Mouse (Mus musculus) heart, adult 9 months (tissue): ENCODE measurements around the gene Gucy2e.

Experiments
- DNase-seq, 2 experiments: peaks; one replicate each; pipeline ENCODE4 v3.0.0; 2022; ENCODE audit warnings: low spot score in 2 of 2

Gucy2e gene

DNA sequence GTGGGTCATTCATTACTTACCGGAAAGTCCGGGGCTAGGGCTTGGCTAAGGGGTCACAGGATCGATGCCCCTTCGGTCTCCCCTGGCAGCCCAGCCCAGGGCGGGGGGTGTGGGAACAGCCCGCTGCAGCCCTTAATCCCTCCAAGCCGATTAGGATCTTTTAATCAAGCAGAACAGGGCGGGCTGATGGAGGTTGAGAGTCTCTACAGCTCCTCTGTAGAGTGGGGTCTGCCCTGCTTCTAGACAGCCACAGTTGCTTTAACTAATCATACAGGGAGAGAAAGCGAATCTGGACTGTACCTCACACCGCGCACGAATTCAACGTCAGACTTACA is at the start of gene Gucy2e:
TSS of gene Gucy2e (minus strand) at position 111 of the 335 bp plus-strand sequence.
- DNase-seq, result no peak

DNA sequence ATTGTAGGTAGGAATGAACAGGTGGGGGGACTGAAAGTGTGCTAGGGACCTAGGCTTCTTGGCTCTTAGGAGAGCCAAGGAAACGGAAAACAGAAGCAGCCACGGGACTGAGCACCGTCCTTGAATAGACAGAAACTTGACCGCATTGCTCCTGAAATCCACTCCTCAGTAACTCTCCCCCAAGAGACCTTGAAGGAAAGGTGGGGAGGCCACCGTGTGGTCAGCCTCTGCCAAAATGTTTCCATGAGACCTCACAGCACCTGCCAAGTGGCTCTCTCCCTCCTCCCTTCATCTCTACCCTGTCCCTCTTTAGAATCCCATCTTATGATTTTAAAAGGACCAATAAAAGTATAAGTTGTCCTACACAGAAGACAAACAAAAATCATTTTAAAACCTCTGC is 40.4 kb upstream of the Gucy2e start:
- no peak for DNase-seq

DNA sequence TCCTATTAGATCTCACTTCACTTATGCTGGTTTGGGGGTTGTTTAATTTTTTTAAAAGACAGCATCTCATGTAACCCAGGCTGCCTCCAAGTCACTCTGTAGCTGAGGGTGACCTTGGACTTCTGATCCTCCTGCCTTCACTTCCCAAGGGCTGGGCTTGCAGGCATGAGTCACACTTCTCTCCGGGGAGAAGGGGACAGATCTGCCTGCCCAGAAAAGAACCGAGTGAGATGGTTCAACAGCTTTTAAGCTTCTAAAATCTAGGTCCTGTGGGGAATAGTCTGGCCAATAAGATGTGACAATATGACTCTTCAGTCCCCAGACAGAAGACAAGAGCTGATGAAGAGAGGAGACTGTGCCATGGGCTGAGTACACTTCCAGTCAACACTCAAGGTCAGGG is 39.2 kb upstream of the Gucy2e start:
- DNase-seq, result peak in 1 of 2 experiments; percentile 17

DNA sequence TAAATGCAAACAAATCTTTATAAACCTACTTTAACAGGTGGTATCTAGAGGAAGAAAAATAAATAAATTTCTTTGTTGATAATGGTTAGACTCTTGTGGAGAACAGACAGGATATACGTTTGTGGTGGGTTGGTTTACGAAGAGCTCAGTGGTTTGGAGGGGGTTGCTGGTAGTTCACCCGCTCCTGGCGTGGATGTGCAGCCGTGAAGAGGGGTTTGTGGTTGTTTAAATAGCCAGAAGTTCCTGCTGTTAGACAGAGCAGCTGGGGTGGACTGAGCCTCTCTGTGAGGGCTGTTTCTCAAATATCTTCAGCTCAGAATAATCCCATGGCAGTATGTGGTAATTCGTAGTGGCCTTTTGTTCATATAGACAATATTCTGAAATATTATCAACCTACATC is 38.8 kb upstream of the Gucy2e start:
- DNase-seq, result no peak

DNA sequence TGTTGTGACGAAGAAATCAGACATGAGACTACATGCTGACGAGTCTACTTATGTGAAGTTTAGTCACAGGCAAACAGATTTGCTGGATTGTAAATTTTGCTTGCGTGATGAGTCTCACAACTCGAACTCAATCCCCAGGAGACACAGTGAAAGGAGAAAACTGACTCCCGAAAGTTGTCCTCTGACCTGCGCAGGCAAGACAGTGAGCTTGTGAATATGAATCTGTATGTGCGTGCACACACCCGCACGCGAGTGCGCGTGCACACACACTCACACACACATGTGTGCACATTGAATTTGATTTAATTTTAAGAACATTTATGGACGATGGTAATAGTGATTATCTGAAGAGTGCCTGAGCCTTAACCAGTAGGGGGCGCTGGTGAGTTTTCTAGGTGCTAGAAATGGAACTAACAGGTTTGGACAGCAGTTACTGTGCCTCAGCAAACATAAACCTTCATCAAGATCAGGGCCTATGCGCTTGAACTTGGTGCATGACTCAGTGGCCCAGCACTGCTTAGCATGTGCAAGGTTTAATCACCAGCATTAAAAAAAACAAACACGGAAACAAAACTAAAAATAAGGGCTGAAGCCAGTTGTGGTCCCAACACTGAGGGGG is 35.4 kb upstream of the Gucy2e start:
- peak in 1 of 2 experiments; percentile 58 for DNase-seq

DNA sequence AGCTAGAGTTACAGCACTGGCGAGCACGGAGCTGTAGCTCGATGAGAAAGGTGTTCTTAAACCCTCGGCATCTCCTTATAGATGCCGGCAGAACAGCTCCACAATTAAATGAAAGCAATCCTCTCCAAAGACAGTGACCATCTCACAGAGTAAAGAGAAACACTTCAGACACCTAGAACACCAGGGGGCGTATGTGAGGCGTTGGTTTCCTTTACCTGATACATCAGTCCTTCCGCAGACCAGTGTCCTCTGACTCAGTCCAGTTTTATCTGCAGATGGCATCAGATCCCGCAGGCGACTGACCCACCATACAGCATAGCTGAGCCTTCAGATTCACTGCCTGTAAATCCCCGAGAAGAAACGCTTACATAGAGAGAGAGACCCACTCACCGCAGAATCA is 32.7 kb upstream of the Gucy2e start:
- DNase-seq, result peak in 1 of 2 experiments; percentile 52

DNA sequence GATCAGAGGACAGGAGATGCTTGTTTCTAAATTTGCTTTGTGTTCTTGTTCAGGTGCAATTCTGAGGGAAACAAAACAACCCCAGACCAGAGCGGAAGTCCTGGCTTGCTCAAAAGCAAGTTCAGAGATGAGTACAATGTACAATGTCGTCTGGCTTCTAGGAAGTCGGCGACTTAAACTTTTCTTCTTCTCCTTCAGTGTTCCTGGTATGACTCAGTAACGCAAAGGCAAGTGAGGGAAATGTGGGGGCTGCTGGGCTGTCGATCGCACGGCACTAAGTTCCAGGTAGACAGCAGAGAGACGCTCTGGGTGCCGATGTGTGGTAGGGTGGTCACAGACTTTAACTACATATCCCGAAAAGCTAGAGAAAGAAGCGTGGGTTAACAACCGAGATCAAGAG is 31.3 kb upstream of the Gucy2e start:
- DNase-seq, result no peak

DNA sequence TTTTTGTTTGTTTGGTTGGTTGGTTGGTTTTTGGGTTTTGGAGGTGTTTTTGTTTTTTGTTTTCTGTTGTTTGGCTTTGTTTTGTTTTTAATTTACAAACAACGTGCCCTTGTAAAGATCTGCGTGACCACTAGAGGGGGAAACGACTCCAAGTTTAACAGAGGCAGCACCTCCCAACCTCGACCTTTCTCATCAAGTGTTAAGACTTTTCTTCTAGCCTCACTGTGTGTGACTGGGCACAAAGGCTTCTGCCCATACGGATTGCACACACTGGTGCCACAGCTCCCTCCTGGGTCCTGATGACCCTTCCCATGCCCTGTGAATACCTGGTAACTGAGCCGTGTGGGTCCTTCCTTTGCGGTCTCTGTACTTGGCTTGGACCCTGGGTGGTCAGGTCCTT is 30.5 kb upstream of the Gucy2e start:
- DNase-seq, result no peak

DNA sequence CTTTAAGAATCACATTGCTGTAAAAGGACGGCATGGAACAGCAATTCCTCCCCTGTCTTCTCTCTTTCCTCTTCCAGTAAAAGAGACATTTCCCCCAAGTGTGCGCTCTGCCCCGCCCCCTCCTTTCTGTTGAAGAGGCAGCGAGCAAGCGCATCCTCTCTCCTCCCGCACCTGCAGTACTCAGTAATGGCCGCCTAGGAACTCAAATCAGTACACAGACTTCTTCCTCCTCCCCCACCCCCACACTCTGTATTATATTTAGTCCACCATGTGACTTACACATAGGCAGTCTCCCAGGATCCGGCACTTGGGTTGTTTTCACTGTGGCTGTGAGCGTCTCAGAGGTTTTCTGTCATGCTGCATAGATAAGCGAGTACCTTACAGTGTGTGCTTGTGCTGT is 29.4 kb upstream of the Gucy2e start:
- DNase-seq, result peak; percentile 32 to 53

DNA sequence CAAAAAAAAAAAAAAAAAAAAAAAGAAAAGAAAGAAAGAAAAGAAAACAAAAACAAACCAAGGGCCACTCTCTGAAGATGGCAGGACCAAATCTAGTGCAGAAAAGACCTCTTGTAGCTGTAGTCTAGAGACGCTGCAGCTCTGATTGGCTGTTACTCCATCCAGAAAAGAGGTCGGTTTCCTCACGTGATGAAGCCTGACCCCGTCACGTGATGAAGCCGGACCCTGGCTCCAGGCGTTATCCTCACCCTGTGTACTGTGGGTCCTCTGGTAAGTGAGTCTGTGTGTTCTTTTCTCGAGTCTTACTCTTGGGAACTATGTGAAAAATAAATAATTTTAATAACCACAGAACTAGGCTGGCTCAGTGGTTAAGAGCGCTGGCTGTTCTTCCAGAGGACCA is 28.6 kb upstream of the Gucy2e start:
- no peak for DNase-seq

DNA sequence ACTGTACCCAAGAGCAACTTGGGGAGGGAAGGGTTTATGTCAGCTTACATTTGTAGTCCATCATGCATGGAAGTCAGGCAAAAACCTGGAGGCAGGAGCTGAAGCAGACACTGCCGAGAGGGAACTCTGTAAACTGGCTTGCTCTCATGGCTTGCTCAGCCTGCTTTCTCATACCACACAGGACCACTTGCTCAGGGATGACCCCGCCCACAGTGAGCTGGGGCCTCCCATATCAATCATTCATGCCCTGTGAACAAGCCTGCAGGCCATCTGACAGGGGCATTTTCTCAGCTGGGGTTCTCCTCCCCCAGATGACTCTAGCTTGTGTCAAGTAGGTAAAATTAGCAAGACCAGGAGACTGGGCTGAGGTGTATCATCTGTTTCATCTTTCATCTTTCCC is 27.4 kb upstream of the Gucy2e start:
- no peak for DNase-seq

DNA sequence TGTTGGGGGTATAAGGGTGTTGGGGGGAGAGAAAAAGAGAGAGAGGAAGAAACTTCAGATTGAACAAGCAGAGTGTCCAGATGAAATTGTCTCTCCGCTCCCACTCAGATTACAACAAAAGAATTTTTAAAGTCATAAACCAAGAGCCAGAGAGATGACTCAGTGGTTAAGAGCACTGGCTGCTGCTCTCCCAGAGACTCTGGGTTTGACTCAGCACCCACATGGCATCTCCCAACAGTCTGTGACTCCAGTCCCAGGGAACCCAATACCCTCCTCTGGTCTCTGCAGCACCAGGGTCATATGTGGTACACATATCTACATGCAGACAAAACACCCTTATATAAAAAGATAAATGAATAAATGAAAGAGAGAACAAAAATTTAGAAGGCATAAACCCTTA is 23.3 kb upstream of the Gucy2e start:
- DNase-seq, result no peak

DNA sequence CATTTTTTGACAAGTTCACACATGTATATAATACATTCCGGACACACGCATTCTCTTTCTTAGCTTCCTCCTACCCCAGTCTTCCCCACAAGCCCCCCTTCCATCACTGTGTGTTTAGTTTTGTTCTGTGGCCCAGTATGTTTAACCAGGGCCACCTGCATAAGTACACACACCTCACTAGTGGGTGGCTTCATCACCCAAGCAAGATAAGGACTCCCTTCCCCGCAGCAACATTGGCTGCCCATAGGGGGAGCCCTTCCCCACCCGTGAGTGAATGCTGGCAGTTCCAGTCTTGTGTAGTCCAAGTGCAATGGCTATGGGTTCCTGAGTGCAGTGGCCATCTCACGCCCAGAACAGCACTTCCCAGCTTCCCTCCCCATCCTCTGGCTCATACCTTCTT is 21.5 kb upstream of the Gucy2e start:
- DNase-seq, result no peak

DNA sequence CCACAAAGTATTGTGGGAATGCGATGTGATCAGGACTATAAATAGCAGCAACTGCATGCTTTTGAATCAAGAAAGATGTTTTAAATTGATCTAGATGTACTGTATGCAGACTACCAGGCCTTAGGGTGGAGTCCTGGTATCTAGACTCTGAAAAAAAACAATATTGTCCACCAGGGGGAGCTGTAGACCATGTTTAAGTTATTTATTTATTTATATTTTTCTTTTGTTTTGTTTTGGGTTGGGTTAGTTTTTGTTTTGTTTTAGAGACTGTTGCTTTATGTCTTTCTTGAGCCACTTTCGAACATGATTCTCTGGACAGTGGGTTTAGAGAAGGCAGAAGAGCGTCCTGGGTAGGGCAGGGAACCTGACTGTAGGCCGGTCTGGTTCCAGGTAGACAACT is 21.0 kb upstream of the Gucy2e start:
- DNase-seq, result peak in 1 of 2 experiments; percentile 46

DNA sequence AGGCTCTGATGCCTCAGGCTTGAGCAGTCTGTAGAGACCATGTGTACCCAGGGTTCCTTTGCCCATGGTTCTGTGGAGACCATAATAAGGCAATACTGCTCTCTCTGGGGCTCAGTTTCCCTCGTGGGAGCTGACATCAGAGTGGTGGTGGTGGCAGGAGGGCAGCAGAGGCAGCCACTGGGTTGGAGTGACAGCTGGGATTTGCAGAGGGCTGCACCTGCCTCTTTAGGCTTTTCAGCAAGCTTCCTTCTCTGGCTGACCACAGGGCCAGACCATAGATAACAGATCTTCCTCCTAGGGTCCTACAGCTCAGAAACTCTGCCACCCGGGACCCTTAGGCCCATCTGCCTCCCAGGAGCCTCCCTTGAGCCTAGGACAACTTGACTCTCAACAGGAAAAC is 20.2 kb upstream of the Gucy2e start:
- DNase-seq, result no peak

DNA sequence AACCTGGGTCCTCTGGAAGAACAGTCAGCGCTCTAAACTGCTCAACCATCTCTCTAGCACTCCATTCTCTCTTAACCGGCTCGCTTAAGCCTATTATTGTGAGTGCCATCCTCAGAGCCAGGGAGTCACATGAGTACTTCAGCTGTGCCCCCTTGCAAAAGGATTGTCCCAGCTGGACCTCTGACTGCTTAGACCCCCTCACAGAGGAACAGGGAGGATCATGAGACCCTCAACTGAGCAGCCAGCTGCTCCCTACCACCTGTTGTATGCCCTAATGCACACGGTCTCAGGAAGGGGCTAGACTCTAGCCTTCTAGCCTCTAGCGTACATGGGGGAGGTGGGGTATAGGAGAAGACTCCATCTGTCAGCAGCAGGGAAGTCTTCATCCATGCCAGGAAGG is 18.0 kb upstream of the Gucy2e start:
- DNase-seq, result no peak

DNA sequence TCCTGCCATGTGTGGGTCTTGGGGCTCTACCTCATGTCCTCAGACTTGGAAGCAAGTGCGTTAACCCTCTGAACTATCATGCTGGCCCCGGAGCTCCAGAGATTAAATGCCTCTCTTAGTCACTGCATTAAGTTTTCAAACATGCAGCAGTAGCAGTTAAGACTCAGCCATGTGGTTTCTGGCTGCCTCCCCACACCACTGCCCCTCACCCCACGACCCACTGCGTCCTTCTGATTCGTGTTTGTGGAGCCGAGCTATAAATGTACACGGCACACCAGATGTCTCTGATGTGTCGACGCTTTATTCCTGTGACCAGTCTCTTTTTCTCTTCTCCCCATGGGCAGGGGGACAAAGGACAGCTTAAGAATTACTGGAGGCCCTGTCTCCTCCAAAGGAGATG is 16.3 kb upstream of the Gucy2e start:
- no peak for DNase-seq

DNA sequence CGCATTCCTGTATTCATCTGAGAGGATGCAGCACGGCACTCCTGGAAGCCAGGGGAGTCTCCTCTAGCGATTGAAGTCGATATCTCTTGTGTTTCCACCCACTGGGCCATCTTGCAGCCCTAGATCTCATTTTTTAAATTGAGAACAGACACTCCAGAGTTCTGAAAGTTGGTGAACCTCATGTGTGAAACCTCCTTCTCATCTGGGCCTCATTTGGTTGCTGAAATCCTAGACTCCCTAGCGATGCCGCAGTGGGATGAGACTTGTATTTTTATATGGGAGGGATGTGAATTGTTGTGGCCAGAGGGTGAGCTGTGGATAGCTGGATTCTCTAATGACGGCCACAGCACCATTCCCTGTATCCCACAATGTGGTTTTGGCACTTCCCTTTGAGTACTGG is 15.1 kb upstream of the Gucy2e start:
- DNase-seq, result no peak

DNA sequence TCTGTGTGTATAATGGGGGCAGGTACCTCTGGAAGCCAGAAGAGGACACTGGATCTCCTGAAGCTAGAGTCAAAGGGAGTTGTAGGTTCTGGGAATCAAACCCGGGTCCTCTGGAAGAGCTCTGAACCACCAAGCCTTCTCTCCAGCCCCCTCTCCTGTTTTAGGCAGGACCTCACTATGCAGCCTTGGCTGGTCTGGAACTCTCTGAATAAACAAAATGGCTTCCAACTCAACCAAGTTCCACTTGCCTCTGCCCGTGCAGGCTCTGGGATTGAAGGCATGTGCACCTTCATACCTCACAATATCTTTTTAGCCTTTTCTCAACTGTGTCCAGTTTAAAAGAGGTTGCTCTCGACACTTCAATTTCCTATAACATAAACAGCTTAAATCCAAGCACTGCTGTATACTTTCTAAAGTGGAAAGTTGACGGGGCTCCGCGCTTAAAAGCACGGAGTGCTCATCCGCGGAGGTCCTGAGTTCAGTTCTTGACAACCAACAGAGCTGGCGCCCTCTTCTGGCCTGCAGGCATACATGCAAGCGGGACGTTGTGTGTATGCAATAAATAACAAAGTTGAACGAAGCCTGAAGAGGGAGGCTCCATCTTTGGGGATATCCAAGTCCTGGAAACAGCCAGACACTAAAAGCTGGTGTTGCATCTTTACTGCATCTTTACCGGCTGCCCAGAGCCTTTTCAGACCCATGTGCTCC is 14.5 kb upstream of the Gucy2e start:
- DNase-seq, result no peak

DNA sequence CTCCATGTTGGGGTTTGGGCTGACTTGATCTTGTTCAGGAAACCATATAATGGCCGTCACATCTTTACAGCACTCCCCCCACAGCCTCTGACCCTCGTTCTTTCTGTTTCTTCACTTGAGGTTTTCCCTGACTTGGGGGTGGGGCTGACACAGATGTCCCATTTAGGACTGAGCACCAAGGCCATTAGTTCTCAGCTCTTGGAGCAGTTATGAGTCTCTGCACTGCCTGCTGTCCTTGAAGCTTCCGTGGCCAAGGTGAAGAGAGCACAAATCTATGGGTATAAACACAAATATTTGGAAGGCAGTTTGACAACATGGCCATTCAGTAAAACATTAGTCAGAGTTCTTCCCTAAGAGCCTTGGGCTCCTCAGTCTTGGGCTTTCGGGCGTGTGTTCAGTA is 13.3 kb upstream of the Gucy2e start:
- no peak for DNase-seq

DNA sequence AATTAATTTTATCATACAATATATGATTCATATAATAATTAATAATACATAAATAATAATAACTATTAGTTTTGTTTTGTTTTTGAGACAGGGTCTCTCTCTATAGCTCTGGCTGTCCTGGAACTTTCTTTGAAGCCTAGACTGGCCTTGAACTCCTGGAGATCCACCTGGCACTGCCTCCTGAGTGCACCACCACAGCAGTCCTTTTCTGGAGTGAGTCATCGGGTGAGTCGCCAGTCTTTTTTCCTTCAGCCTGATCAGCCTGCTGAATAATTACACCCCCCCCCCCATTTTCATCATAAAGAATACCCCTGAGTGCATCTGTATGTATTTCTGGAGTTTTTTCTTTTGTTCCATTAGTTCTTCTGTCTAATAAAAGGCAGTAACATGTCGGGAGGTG is 12.3 kb upstream of the Gucy2e start:
- DNase-seq, result no peak

DNA sequence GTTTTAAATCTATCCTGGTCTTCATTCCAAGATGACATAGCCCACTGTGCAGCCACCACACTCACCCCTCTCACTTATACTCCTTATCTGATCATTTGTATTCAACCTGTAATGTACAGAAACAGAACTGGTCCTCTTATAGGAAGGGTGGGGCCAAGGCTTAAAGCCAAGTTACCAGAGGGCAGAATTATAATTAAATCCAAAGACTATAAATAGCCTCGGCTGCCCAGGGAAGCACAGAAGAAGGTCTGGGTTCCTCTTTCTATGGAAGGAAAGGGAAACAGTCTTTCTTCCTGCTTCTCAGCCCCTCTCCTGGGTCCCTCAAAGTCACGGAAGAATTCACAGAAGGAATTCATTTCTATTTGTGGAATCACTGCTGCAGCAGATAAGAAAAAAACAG is 8.8 kb upstream of the Gucy2e start:
- peak; percentile 53 to 60 for DNase-seq

DNA sequence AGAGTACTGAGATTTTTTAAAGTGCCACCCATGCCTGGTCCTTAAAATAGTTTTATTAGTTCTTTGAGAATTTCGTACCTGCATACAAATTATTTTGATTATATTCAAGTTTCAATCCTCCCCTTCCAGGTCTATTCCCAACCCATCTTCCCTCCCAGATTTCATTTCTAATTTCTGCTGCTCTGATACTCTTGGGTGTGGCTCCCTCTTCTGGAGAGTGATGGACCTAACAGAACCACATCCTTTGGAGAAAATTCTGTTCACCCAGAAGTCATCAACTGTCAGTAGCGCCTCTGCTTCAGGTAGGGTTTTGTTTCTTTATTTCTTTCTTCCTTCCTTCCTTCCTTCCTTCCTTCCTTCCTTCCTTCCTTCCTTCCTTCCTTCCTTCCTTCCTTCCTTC is 8.1 kb upstream of the Gucy2e start:
- DNase-seq, result peak in 1 of 2 experiments; percentile 36
